Mouse (Mus musculus): ENCODE measurements at regions not wholly inside any gene's neighbourhood (a gene's known extent, or its start where the extent isn't known, plus 50 kb on each side); places are given as distances from the start of the nearest gene placed in this dataset.

DNA sequence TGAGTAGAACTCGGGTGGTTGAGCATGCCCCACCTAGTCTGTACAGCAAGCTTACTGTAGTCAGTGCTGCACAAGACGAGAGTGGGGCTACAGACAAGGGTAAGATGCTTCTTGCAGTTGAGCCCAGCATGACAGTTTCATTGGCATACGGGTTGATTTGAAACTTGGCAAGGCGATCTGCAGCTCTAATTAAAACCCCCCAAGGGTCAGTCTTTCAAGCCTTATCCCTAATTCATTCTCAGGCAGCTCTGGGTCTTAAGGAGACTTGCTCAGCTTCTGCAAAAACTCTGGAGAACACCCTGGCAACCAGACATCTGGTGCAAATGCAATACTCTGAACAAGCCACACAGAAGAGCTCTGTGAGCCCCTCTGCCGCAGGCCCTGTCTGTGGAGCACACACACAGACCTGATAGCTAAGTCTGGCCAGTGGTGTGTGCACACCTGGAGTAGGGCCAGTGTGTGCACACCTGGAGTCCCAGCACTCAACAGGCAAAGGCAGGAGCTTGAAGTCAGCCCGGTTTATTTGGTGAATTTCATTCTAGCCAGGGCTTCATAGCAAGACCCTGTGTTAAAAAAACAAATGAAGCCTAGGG, 50.3 kb upstream of the Kras start:
- H3K4me3 ChIP-seq (ENCODE audit: low read depth, low read length), result no peak overlapping the region
- WGBS, result 61% methylated on average over 6 of the region's 6 CpGs
- ATAC-seq (replicated peaks; ENCODE audit: insufficient number of reproducible peaks, low FRiP score, low TSS enrichment, low read depth), result no peak

More for the DNA sequence above, 50.3 kb upstream of the Kras start:
- H3K4me1 ChIP-seq (ENCODE audit: control insufficient read depth, insufficient read depth, low read length), result no peaks in the 10 kb centered on the region
- no peaks in the 10 kb centered on the region for H3K27me3 ChIP-seq (ENCODE audit: control insufficient read depth, insufficient read depth, low read length)
- no peak overlapping the region for H3K27ac ChIP-seq (replicated peaks; ENCODE audit: low read depth, low read length)
- no peaks in the 10 kb centered on the region for H3K36me3 ChIP-seq (replicated peaks; ENCODE audit: control insufficient read depth, insufficient read depth, low read depth, low read length)
- no peak overlapping the region for H3K9ac ChIP-seq (replicated peaks; ENCODE audit: low read length)
- no peak overlapping the region for H3K4me2 ChIP-seq (ENCODE audit: low read depth, low read length)
- no peak for DNase-seq (ENCODE audit: low spot score)
- no peaks in the 10 kb centered on the region for H3K9me3 ChIP-seq (replicated peaks; ENCODE audit: control insufficient read depth, low read length)

All from embryonic facial prominence, embryonic 11.5 days (tissue).